Mouse (Mus musculus) retina, postnatal 7 days (tissue): ENCODE data around the gene Gm3106.
"Not testable (repeated sequence)": the region's sequence is repeated elsewhere in the genome, so short reads cannot be mapped to it uniquely, and the experiment has no call there.

Experiments used
- DNase-seq: peaks from one replicate; pipeline ENCODE4 v3.0.0-alpha.2; 2012; ENCODE audit warnings: low read depth, low spot score

Gm3106 gene

GRCm38 (mm10) chr5:94217705-94218104, at the start of gene Gm3106:
Gene Gm3106 (plus strand): TSS chr5:94218005.
- DNase-seq, result not testable (repeated sequence)
